Mouse (Mus musculus): ENCODE measurements at regions not wholly inside any gene's neighbourhood (a gene's known extent, or its start where the extent isn't known, plus 50 kb on each side); places are given as distances from the start of the nearest gene placed in this dataset.

GRCm38 (mm10) chr13:78482929-78483759 is 283.6 kb upstream of the Nr2f1 start:
- peak; percentile 22; the same call in 1 of the 2 replicates for TF ChIP-seq GATA4 (IDR thresholded peaks at IDR 0.05; ENCODE audit: insufficient replicate concordance, low read length)

- TF ChIP-seq GATA4 (IDR thresholded peaks at IDR 0.05; ENCODE audit: insufficient replicate concordance, low read length), result no peak
These were observed 251.9 kb upstream of the Nr2f1 start for GRCm38 (mm10) chr13:78451333-78452070.

- TF ChIP-seq GATA4 (IDR thresholded peaks at IDR 0.05; ENCODE audit: insufficient replicate concordance, low read length), result no peak
These were observed 247.1 kb upstream of the Nr2f1 start for GRCm38 (mm10) chr13:78446726-78447031.

GRCm38 (mm10) chr13:78445891-78446725 is 246.6 kb upstream of the Nr2f1 start:
- TF ChIP-seq GATA4 (IDR thresholded peaks at IDR 0.05; ENCODE audit: insufficient replicate concordance, low read length), result no peak

GRCm38 (mm10) chr13:78444691-78445349 is 245.3 kb upstream of the Nr2f1 start:
- no peak for TF ChIP-seq GATA4 (IDR thresholded peaks at IDR 0.05; ENCODE audit: insufficient replicate concordance, low read length)

- TF ChIP-seq GATA4 (IDR thresholded peaks at IDR 0.05; ENCODE audit: insufficient replicate concordance, low read length), result no peak
These were observed 228.9 kb upstream of the Nr2f1 start for GRCm38 (mm10) chr13:78428469-78428868.

- no peak for TF ChIP-seq GATA4 (IDR thresholded peaks at IDR 0.05; ENCODE audit: insufficient replicate concordance, low read length)
These were observed 228.5 kb upstream of the Nr2f1 start for GRCm38 (mm10) chr13:78428084-78428445.

- TF ChIP-seq GATA4 (IDR thresholded peaks at IDR 0.05; ENCODE audit: insufficient replicate concordance, low read length), result no peak
These were observed 227.9 kb upstream of the Nr2f1 start for GRCm38 (mm10) chr13:78427141-78428083.

GRCm38 (mm10) chr13:78426306-78426921 is 226.9 kb upstream of the Nr2f1 start:
- no peak for TF ChIP-seq GATA4 (IDR thresholded peaks at IDR 0.05; ENCODE audit: insufficient replicate concordance, low read length)

GRCm38 (mm10) chr13:78405071-78405470 is 205.5 kb upstream of the Nr2f1 start:
- no peak for TF ChIP-seq GATA4 (IDR thresholded peaks at IDR 0.05; ENCODE audit: insufficient replicate concordance, low read length)

- TF ChIP-seq GATA4 (IDR thresholded peaks at IDR 0.05; ENCODE audit: insufficient replicate concordance, low read length), result no peak
These were observed 184.2 kb upstream of the Nr2f1 start for GRCm38 (mm10) chr13:78383761-78384160.

- no peak for TF ChIP-seq GATA4 (IDR thresholded peaks at IDR 0.05; ENCODE audit: insufficient replicate concordance, low read length)
These were observed 161.7 kb upstream of the Nr2f1 start for GRCm38 (mm10) chr13:78361236-78361635.

GRCm38 (mm10) chr13:78348830-78349229 is 149.3 kb upstream of the Nr2f1 start:
- TF ChIP-seq GATA4 (IDR thresholded peaks at IDR 0.05; ENCODE audit: insufficient replicate concordance, low read length), result no peak

All from liver, adult (tissue).